Mouse (Mus musculus): Measurements from ENCODE around the gene Isca2. TPM values are rescaled to one million over a fixed set of nuclear protein-coding genes. Genes with fewer than 3 reads are reported as not detected.

Isca2 gene
- polyA plus RNA-seq (2017; shearing (Covaris generic)), result 113 TPM

DNA sequence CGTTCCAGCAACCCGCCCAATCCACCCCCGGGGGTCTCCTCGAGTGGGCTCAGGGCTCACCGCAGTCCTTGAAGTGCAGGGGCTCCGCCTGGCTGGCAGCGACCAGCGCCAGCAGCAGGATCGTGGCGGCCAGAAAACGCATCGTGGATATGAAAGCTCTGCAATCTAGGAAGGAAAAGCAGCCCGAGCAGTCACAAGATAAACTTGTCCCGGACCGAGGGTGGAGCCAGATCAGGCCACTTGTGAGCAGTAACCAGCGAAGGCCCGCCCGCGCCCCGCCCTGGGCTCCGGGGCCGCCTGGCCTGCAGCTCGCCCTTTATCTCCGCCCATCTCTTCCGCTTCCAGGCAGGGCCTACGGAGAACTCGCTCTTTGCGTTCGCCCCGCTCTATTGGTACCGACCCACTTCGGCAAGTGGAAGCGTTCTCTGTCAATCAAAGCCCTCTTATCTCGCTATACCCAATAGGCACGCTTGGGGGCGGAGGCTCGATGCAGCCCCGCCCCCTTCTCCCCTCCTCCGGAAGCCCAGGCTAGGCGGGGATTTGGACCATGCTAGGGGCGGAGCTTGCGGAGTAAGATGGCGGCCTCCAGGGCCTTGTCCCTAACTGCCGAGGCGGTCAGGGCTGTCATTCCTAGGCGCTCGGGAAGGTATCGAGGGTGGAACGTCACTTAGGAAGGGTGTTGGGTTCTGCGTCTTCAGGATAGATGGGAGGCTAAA lies at the start of gene Isca2, which contains the start of gene Npc2:
TSS of gene Isca2 (plus strand) at position 526 of the 716 bp plus-strand sequence.
TSS of gene Npc2 (minus strand) at position 427 of the 716 bp plus-strand sequence.

Other genes with a start within 250 kb of the Isca2 start
- not detected for gene Vsx2, start 203.5 kb upstream of the Isca2 start, polyA plus RNA-seq (2017; shearing (Covaris generic))
- 25.2 TPM for gene Abcd4, start 155.8 kb upstream of the Isca2 start, polyA plus RNA-seq (2017; shearing (Covaris generic))
- 0.13 TPM for gene Vrtn, start 132.2 kb upstream of the Isca2 start, polyA plus RNA-seq (2017; shearing (Covaris generic))
- gene Syndig1l, start 74.4 kb upstream of the Isca2 start, polyA plus RNA-seq (2017; shearing (Covaris generic)), result not detected
- gene Npc2, start 99 bp upstream of the Isca2 start, polyA plus RNA-seq (2017; shearing (Covaris generic)), result 104 TPM
- 0.23 TPM for gene Ltbp2, start 103.3 kb downstream of the Isca2 start, polyA plus RNA-seq (2017; shearing (Covaris generic))
- gene Fcf1, start 197.6 kb downstream of the Isca2 start, polyA plus RNA-seq (2017; shearing (Covaris generic)), result 124 TPM
- 40.6 TPM for gene Arel1, start 197.6 kb downstream of the Isca2 start, polyA plus RNA-seq (2017; shearing (Covaris generic))
- 35.2 TPM for gene Ylpm1, start 223.1 kb downstream of the Isca2 start, polyA plus RNA-seq (2017; shearing (Covaris generic))

All from CD4-positive, CD25-positive, alpha-beta regulatory T cell (primary cell).